Mouse (Mus musculus) cerebellum, postnatal 25 days (tissue): Measurements from ENCODE around the gene Lce1a1.

Experiments
- DNase-seq, 2 experiments: peaks; one replicate each; pipeline ENCODE4 v3.0.0; 2021; ENCODE audit warnings: mixed read lengths in 2 of 2

Gene Lce1a1

GRCm38 (mm10) chr3:92648207-92648606 lies at the start of gene Lce1a1:
Lce1a1 (minus strand) TSS chr3:92648307.
- no peak for DNase-seq

- DNase-seq, result no peak
Observed at GRCm38 (mm10) chr3:92694613-92695012, 46.5 kb upstream of the Lce1a1 start.

- no peak for DNase-seq
Observed at GRCm38 (mm10) chr3:92691688-92692087, 43.6 kb upstream of the Lce1a1 start.

DNA sequence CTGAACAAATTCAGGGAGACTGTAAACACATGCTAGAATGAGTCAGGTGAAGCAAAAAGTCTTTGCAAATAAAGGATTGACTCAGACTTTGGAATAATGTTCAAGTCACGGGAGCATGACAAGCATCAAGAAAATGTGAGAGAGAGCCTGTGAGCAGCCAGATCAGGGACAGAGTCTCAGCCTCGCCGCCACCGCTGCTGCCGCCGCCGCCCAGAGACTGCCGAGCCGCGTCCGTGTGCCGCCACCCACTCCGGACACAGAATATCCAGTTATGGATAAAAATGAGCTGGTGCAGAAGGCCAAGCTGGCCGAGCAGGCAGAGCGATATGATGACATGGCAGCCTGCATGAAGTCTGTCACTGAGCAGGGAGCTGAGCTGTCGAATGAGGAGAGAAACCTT lies 41.0 kb upstream of the Lce1a1 start:
- DNase-seq, result peak; percentile 28 to 64

GRCm38 (mm10) chr3:92687110-92687509 lies 39.0 kb upstream of the Lce1a1 start, which contains the start of gene Lce1d:
Lce1d (minus strand) TSS chr3:92687210.
- DNase-seq, result no peak

GRCm38 (mm10) chr3:92678947-92679346 lies 30.8 kb upstream of the Lce1a1 start, which contains the start of gene Lce1c:
Lce1c (plus strand) TSS chr3:92679247.
- no peak for DNase-seq

- DNase-seq, result no peak
Observed at GRCm38 (mm10) chr3:92670215-92670614, 22.1 kb upstream of the Lce1a1 start, which contains the start of gene Lce1a2. Lce1a2 (minus strand) TSS chr3:92670315.

GRCm38 (mm10) chr3:92656826-92657225 lies 8.7 kb upstream of the Lce1a1 start, which contains the start of gene Lce1b:
Lce1b (minus strand) TSS chr3:92656926.
- no peak for DNase-seq

DNA sequence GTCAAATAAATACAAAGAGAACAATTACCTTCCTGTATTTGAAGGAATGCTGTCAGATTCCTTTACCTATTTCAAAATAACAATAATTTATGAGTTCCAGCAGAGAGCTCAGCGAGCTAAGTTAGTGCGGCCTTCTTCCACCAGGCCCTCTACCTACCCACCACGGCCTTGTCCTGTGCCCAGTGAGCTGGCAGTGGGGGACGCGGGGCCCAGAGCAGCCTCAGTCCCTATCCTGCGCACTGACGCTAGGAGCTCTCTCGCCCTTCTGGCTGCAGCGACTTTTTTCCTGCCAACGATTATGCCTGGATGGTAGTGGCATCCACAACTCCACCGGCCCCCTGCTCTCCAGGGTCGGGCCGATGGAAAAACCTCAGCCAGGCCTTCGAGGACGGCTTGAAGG lies 8.3 kb downstream of the Lce1a1 start:
- no peak for DNase-seq

- no peak for DNase-seq
Observed at GRCm38 (mm10) chr3:92638653-92638991, 9.5 kb downstream of the Lce1a1 start.

GRCm38 (mm10) chr3:92637745-92638652 lies 10.1 kb downstream of the Lce1a1 start:
- no peak for DNase-seq

DNA sequence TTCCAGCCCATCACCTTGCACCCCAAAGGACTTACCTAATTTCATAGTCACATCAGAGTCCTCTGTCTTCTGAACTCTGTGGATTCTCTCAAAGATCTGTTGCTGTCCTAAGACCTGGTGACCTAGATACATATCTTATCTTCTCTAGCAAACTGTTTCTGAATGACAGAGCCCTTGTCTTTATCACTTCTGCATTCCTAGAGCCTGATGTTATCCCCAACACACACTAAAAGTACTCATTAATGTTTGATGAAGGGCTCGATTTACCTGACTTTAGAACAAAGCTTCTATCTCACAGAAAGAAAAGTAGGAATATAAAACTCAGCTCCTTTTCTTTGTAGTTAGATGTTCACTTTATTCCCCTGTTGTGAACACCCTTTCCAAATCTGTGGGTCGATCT lies 26.5 kb downstream of the Lce1a1 start, which contains the start of gene Lce6a:
TSS of gene Lce6a (minus strand) at position 101 of the 400 bp plus-strand sequence.
- DNase-seq, result no peak

DNA sequence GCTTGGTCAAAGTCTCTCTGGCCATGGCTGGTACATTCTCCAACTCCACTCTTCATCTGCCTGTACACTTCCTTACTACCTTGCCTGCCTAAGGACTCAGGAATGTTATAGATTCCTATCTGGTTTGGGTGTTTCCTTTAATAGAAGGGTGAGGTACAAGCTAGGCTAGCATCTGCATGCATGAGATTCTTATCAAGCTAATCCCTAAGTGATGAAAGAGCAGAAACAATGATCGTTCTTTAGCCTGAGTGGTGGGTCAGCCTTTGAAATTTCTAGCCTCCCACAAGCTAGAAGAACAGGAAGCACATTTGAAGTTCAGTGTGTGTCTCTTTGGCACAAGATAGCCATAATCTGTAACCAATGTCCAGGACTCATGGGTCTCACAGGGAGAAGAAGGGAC lies 38.3 kb downstream of the Lce1a1 start:
- DNase-seq, result no peak

DNA sequence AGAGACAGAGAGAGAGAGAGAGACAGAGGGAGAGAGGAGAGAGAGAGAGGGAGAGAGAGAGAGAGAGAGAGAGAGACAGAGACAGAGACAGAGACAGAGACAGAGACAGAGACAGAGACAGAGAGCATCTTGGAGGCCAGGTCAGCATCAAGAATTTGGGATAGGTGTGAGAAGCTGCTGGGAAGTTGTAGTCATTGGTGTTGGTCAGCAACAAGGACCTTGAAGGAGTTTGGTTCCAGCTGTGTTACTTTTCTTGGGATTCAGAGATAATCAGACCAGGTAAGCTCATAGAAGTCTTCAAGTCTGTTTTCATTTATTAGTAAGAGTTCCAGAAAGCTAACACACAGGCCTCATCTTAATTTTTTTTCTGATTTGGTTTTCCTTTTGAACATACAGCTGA lies 40.7 kb downstream of the Lce1a1 start, which contains the start of gene 2210017I01Rik:
TSS of gene 2210017I01Rik (minus strand) at position 101 of the 400 bp plus-strand sequence.
- no peak for DNase-seq

DNA sequence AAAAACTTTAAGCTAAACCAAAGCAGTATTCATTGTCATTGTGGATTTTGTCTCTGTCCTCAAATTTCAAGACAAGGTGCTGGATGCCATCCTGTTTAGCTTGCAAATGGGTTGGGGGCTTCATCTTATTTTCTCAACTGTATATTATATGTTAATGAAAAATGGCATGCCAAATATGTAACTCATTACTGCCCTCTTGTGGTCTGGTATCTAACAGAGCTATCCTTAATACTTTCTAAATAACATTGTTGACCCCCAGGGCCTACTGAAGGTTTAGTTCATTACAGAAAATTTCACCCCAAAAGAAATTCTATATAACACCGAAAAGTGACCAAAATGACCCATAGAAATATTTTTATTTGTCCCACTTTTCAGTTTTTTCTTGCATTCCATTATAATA lies 45.9 kb downstream of the Lce1a1 start:
- DNase-seq, result no peak

DNA sequence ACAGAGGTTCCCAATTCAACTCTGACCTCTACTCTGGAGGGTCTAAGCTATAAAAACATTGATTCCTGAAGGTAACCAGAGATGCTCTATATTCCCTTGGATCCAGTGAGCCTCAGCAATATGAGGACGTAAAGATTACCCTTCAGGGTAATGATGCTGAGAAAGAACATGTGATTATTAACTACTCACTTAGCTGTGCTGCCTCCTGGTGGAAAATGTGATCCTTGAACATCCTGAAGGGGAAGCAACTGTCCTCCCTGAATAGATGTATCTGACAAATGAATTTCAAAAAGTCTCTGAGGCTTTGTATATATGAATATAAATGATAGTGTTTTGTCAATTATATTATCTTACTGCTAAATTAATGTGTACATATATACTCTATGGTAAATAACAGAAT lies 47.7 kb downstream of the Lce1a1 start:
- no peak for DNase-seq

DNA sequence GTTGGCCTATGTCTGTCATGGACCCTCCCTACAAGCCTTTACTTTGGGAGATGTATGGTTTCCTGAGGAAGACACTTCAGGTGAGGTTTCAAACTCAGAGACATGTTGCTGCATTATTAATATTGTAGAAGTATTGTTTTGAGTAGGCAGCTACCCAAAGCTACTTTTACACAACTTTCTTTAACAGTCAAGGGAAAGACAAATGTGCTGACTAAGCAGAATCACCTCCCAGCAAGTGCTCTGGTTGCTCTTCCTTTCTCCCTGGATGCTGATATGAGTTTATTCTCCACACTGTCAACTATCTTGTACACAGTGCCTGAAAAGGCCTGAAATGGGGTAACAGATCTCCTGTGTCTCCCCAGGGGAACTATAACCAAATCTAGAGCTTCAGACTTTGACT lies 48.1 kb downstream of the Lce1a1 start:
- no peak for DNase-seq

DNA sequence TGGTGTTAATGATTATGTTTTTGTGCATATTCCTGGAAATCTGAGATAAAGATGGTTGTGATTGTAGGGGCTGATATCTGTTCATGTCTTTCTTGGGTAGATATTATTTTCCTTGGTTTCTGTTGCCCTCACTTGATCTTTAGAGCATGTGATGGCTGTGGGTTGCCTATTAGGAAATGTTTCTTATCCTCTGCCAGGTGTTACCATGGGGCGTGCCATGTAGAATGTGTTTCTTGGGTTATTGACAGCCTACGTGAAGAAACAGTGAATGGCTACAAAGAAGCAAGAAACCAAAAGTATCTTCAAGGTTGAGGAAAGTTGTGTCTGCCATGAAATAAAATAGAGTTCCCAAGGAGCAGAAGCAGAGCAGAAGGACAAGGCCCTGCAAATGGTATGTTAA lies 49.7 kb downstream of the Lce1a1 start:
- no peak for DNase-seq
